Mouse (Mus musculus): ENCODE data around the gene Rnf216. TPM values are rescaled to one million over a fixed set of nuclear protein-coding genes. Genes with fewer than 3 reads are reported as not detected.
A peak's percentile ranks its signal among the peaks of the same experiment; 100 is the strongest.

The Rnf216 gene
- polyA plus RNA-seq, 1 experiment from 2014 or later: 25.1 TPM

- Histone ChIP-seq H3K9me3 (no peaks in the 10 kb centered on the region), H3K4me3 (no peak overlapping the region), H3K36me3 (peaks cover 13% of the 10 kb centered on the region), H3K27me3 (replicated peaks) (no peaks in the 10 kb centered on the region), H3K4me2 (peak overlapping the region; percentile 39), H3K9ac (peak overlapping the region; percentile 64), H3K27ac (replicated peaks) (peak overlapping the region; percentile 89), H3K4me1 (peaks cover 54% of the 10 kb centered on the region)
- WGBS: 46% methylated on average over 9 of the region's 9 CpGs
- ATAC-seq (ENCODE audit: extremely low read depth, insufficient number of reproducible peaks, low FRiP score, low TSS enrichment): peak; percentile 53; the same call in 1 of the 2 replicates
Observed at GRCm38 (mm10) chr5:143000654-143001500, 111.9 kb downstream of the Rnf216 start.

DNA sequence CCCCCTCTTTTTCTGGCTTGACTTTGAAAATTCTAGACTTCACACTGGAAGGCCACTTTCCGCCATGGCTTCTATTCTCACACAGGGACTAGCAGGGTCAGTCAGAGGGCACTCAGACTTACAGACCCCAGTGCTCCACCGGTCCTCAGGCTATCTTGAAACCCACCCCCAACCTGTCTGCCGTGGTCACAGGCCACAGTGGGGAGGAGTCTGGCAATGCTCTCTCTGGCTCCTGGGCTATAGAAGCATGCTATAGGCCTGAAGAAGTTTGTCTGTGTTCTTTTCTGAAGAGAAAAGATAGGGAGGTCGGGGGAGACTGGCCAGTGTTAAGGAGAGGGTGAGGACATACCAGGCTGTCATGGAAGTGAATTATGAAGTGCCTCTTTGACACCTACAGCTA lies 112.7 kb downstream of the Rnf216 start:
- no peaks in the 10 kb centered on the region for H3K9me3 ChIP-seq
- peak overlapping the region; percentile 39 for H3K4me2 ChIP-seq
- no peak overlapping the region for H3K4me3 ChIP-seq
- H3K27ac ChIP-seq (replicated peaks): peak overlapping the region; percentile 89
- ATAC-seq (ENCODE audit: extremely low read depth, insufficient number of reproducible peaks, low FRiP score, low TSS enrichment): no peak
- 22% methylated on average over 4 of the region's 4 CpGs for WGBS
- H3K9ac ChIP-seq: peak overlapping the region; percentile 64
- H3K4me1 ChIP-seq: peaks cover 54% of the 10 kb centered on the region
- no peaks in the 10 kb centered on the region for H3K27me3 ChIP-seq (replicated peaks)
- peaks cover 15% of the 10 kb centered on the region for H3K36me3 ChIP-seq

GRCm38 (mm10) chr5:142998171-142998570 lies 114.6 kb downstream of the Rnf216 start:
- peak overlapping the region; percentile 77 for H3K27ac ChIP-seq (replicated peaks)
- 47% methylated on average over 2 of the region's 2 CpGs for WGBS
- no peak overlapping the region for H3K4me2 ChIP-seq
- H3K27me3 ChIP-seq (replicated peaks): no peaks in the 10 kb centered on the region
- no peaks in the 10 kb centered on the region for H3K9me3 ChIP-seq
- peaks cover 54% of the 10 kb centered on the region for H3K4me1 ChIP-seq
- no peak for ATAC-seq (ENCODE audit: extremely low read depth, insufficient number of reproducible peaks, low FRiP score, low TSS enrichment)
- peaks cover 26% of the 10 kb centered on the region for H3K36me3 ChIP-seq
- H3K9ac ChIP-seq: peak overlapping the region; percentile 57; the same call in 1 of the 2 replicates
- no peak overlapping the region for H3K4me3 ChIP-seq

- peaks cover 33% of the 10 kb centered on the region for H3K36me3 ChIP-seq
- H3K4me2 ChIP-seq: no peak overlapping the region
- WGBS: 70% methylated on average over 9 of the region's 9 CpGs
- H3K27me3 ChIP-seq (replicated peaks): no peaks in the 10 kb centered on the region
- H3K9ac ChIP-seq: peak overlapping the region; percentile 57; the same call in 1 of the 2 replicates
- no peaks in the 10 kb centered on the region for H3K9me3 ChIP-seq
- H3K27ac ChIP-seq (replicated peaks): peak overlapping the region; percentile 77
- H3K4me3 ChIP-seq: no peak overlapping the region
- ATAC-seq (ENCODE audit: extremely low read depth, insufficient number of reproducible peaks, low FRiP score, low TSS enrichment): no peak
- H3K4me1 ChIP-seq: peaks cover 48% of the 10 kb centered on the region
Observed at GRCm38 (mm10) chr5:142997526-142997925, 115.3 kb downstream of the Rnf216 start.

DNA sequence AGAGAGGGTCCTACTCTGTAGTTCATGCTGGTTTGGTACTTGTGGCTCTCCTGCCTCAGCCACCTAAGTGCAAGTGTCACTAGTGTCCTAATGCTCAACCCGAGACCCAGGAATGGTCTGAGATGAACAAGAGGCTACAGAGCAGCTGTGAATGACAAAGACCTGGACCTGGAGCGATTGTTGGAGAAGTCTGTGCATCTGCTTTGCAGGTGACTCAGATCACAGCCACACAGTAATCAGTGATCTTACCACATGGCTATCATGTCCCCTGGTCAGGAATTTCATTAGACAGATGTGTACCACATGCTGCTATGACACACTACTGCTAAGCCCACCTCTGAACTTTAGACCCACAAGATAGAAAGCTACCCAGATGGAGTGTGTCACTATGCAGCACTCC lies 118.0 kb downstream of the Rnf216 start:
- no peak overlapping the region for H3K9ac ChIP-seq
- no peak overlapping the region for H3K4me2 ChIP-seq
- peaks cover 55% of the 10 kb centered on the region for H3K36me3 ChIP-seq
- no peak for ATAC-seq (ENCODE audit: extremely low read depth, insufficient number of reproducible peaks, low FRiP score, low TSS enrichment)
- no peak overlapping the region for H3K27ac ChIP-seq (replicated peaks)
- 81% methylated on average over 2 of the region's 2 CpGs for WGBS
- no peaks in the 10 kb centered on the region for H3K9me3 ChIP-seq
- no peaks in the 10 kb centered on the region for H3K27me3 ChIP-seq (replicated peaks)
- H3K4me1 ChIP-seq: peaks cover 20% of the 10 kb centered on the region
- H3K4me3 ChIP-seq: no peak overlapping the region

DNA sequence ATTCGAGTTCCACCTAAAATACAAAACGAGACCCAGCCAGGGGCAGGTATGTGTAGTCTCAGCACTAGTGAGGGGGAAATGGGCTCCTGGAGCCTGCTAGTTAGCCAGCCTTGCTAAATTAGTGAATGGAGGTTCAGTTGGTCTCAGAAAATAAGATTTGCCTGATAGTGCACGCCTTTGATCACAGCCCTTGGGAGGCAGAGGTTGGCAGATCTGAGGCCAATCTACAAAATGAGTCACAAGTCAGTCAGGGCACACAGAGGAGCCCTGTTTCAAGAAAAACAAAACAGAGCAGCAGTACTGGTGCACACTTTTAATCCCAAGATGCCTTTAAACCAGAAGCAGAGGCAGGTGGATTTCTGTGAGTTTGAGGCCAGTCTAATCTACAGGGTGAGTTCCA lies 123.6 kb downstream of the Rnf216 start:
- Histone ChIP-seq H3K4me1 (peaks cover 4% of the 10 kb centered on the region; the same call in 1 of the 2 replicates), H3K27ac (replicated peaks) (no peak overlapping the region), H3K9me3 (no peaks in the 10 kb centered on the region), H3K36me3 (peaks cover 41% of the 10 kb centered on the region), H3K4me2 (no peak overlapping the region), H3K4me3 (no peak overlapping the region), H3K9ac (no peak overlapping the region), H3K27me3 (replicated peaks) (no peaks in the 10 kb centered on the region)
- no peak for ATAC-seq (ENCODE audit: extremely low read depth, insufficient number of reproducible peaks, low FRiP score, low TSS enrichment)
- 80% methylated on average over 3 of the region's 3 CpGs for WGBS

GRCm38 (mm10) chr5:142988520-142988919 lies 124.3 kb downstream of the Rnf216 start:
- no peak for ATAC-seq (ENCODE audit: extremely low read depth, insufficient number of reproducible peaks, low FRiP score, low TSS enrichment)

GRCm38 (mm10) chr5:142984271-142984670 lies 128.5 kb downstream of the Rnf216 start:
- Histone ChIP-seq H3K4me2 (no peak overlapping the region), H3K9me3 (no peaks in the 10 kb centered on the region), H3K27ac (replicated peaks) (no peak overlapping the region), H3K4me3 (no peak overlapping the region), H3K27me3 (replicated peaks) (no peaks in the 10 kb centered on the region), H3K36me3 (no peaks in the 10 kb centered on the region), H3K9ac (no peak overlapping the region), H3K4me1 (peaks cover 16% of the 10 kb centered on the region)
- no peak for ATAC-seq (ENCODE audit: extremely low read depth, insufficient number of reproducible peaks, low FRiP score, low TSS enrichment)
- WGBS: 73% methylated on average over 10 of the region's 10 CpGs

More at GRCm38 (mm10) chr5:142988520-142988919, 124.3 kb downstream of the Rnf216 start:
- Histone ChIP-seq H3K9ac (no peak overlapping the region), H3K27ac (replicated peaks) (no peak overlapping the region), H3K9me3 (no peaks in the 10 kb centered on the region), H3K27me3 (replicated peaks) (no peaks in the 10 kb centered on the region), H3K4me3 (no peak overlapping the region), H3K4me2 (no peak overlapping the region), H3K4me1 (peaks cover 4% of the 10 kb centered on the region; the same call in 1 of the 2 replicates), H3K36me3 (peaks cover 35% of the 10 kb centered on the region)
- WGBS: 78% methylated on average over 5 of the region's 5 CpGs

DNA sequence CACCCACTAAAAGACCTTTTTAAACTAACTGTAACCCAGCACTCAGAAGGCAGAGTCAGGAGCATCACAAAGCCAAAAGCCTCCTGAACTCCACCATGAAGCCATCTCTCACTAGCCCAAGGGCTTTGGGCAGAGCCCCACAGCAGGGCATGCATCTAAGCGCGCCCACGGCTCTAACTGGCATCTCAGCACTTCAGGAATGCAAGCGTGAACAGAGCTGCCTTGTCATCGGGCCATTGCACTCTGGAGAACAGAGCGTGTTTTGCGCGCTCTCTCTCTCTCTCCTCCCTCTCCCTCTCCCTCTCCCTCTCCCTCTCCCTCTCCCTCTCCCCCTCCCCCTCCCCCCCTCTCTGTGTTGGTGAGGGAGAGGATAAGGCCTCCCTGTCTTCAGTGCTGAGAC lies 129.6 kb downstream of the Rnf216 start:
- Histone ChIP-seq H3K27me3 (replicated peaks) (no peaks in the 10 kb centered on the region), H3K9me3 (no peaks in the 10 kb centered on the region), H3K27ac (replicated peaks) (0 out of 2 replicates have a peak overlapping the region, but pooled peaks have one; percentile 12), H3K9ac (no peak overlapping the region), H3K4me3 (no peak overlapping the region), H3K4me2 (no peak overlapping the region), H3K4me1 (peaks cover 12% of the 10 kb centered on the region; the same call in 1 of the 2 replicates), H3K36me3 (no peaks in the 10 kb centered on the region)
- ATAC-seq (ENCODE audit: extremely low read depth, insufficient number of reproducible peaks, low FRiP score, low TSS enrichment): no peak
- 43% methylated on average over 8 of the region's 8 CpGs for WGBS

- Histone ChIP-seq H3K36me3 (no peaks in the 10 kb centered on the region), H3K27ac (replicated peaks) (peak overlapping the region; percentile 62), H3K4me2 (no peak overlapping the region), H3K4me3 (no peak overlapping the region), H3K4me1 (peaks cover 12% of the 10 kb centered on the region; the same call in 1 of the 2 replicates), H3K27me3 (replicated peaks) (no peaks in the 10 kb centered on the region), H3K9me3 (no peaks in the 10 kb centered on the region), H3K9ac (peak overlapping the region; percentile 24; the same call in 1 of the 2 replicates)
- 54% methylated on average over 16 of the region's 16 CpGs for WGBS
- ATAC-seq (ENCODE audit: extremely low read depth, insufficient number of reproducible peaks, low FRiP score, low TSS enrichment): no peak
Observed at GRCm38 (mm10) chr5:142982046-142982801, 130.6 kb downstream of the Rnf216 start.

- H3K4me3 ChIP-seq: no peak overlapping the region
- H3K9ac ChIP-seq: no peak overlapping the region
- H3K4me2 ChIP-seq: no peak overlapping the region
- H3K9me3 ChIP-seq: no peaks in the 10 kb centered on the region
- H3K27me3 ChIP-seq (replicated peaks): no peaks in the 10 kb centered on the region
- peak overlapping the region; percentile 54 for H3K27ac ChIP-seq (replicated peaks)
- peaks cover 21% of the 10 kb centered on the region for H3K4me1 ChIP-seq
- H3K36me3 ChIP-seq: peaks cover 25% of the 10 kb centered on the region
- ATAC-seq (ENCODE audit: extremely low read depth, insufficient number of reproducible peaks, low FRiP score, low TSS enrichment): no peak
- whole genome bisulfite sequencing: 29% methylated on average over 5 of the region's 5 CpGs
Observed at GRCm38 (mm10) chr5:142976516-142976915, 136.3 kb downstream of the Rnf216 start.
